Comparison of ENCODE assay signal across 18 mouse cellular contexts in genomic region chr1:85758969-85759293, GRCm38 (mm10). TPM values are rescaled to one million over a fixed set of nuclear protein-coding genes. Genes with fewer than 3 reads are reported as not detected.
DNase-seq lines count a peak whose midpoint lies in the region; ATAC-seq and TF ChIP-seq lines count a peak whose summit lies in the region.
"Had no signal": no experiment of that assay in that cellular context is flagged by ENCODE, and none has a peak within 500 bp of the region (broad histone marks: within the 10 kb centered on the region; RNA-seq: fewer than 3 reads in every experiment).

No protein-coding gene starts in this region.

- H3K27ac ChIP-seq in forebrain, embryonic 13.5 days, result no peak overlapping the region
- H3K27ac ChIP-seq in forebrain, embryonic 12.5 days, result no peak overlapping the region
- peak overlapping the region; percentile 20 to 31; a peak in 2 of 4 replicates for H3K27ac ChIP-seq in heart, embryonic 14.5 days (replicated peaks in 1 of 2; ENCODE audit: control insufficient read depth in 1 of 2, insufficient read depth in 1 of 2, low read depth in 2 of 2, low read length in 2 of 2)
- peak overlapping the region; percentile 36; the same call in 1 of the 2 replicates for H3K27ac ChIP-seq in kidney, postnatal 0 days
- peak overlapping the region; percentile 28; the same call in 1 of the 2 replicates for H3K27ac ChIP-seq in embryonic facial prominence, embryonic 14.5 days (replicated peaks; ENCODE audit: low read depth, low read length)
- H3K27ac ChIP-seq: hindbrain, embryonic 14.5 days had no signal

- WGBS in forebrain, embryonic 13.5 days, result 17% methylated on average over 1 of the region's 1 CpGs
- WGBS in forebrain, embryonic 12.5 days, result 13% methylated on average over 1 of the region's 1 CpGs
- WGBS in heart, embryonic 14.5 days, result 10% methylated on average over 1 of the region's 1 CpGs
- 0% methylated on average over 1 of the region's 1 CpGs for WGBS in kidney, postnatal 0 days
- WGBS in embryonic facial prominence, embryonic 14.5 days, result 0% methylated on average over 1 of the region's 1 CpGs

- no peak for TF ChIP-seq CTCF in kidney, postnatal 0 days (IDR thresholded peaks at IDR 0.05; ENCODE audit: low read depth)

- H3K27me3 ChIP-seq in forebrain, embryonic 13.5 days, result no peaks in the 10 kb centered on the region
- no peaks in the 10 kb centered on the region for H3K27me3 ChIP-seq in forebrain, embryonic 12.5 days
- H3K27me3 ChIP-seq in heart, embryonic 14.5 days (ENCODE audit: control insufficient read depth, insufficient read depth, low read length), result no peaks in the 10 kb centered on the region
- H3K27me3 ChIP-seq in kidney, postnatal 0 days (ENCODE audit: insufficient read depth, low read length), result no peaks in the 10 kb centered on the region
- H3K27me3 ChIP-seq in embryonic facial prominence, embryonic 14.5 days (replicated peaks; ENCODE audit: control insufficient read depth, insufficient read depth, low read length), result no peaks in the 10 kb centered on the region

- H3K9me3 ChIP-seq in forebrain, embryonic 13.5 days (replicated peaks), result no peaks in the 10 kb centered on the region
- H3K9me3 ChIP-seq in forebrain, embryonic 12.5 days, result no peaks in the 10 kb centered on the region
- no peaks in the 10 kb centered on the region for H3K9me3 ChIP-seq in heart, embryonic 14.5 days (ENCODE audit: control insufficient read depth, low read length)
- no peaks in the 10 kb centered on the region for H3K9me3 ChIP-seq in kidney, postnatal 0 days (replicated peaks; ENCODE audit: low read length)
- peaks cover 3% of the 10 kb centered on the region; the same call in 1 of the 2 replicates for H3K9me3 ChIP-seq in embryonic facial prominence, embryonic 14.5 days (ENCODE audit: control insufficient read depth, low read length)

- intact Hi-C loops in heart, postnatal 25 days (cut with DNase I), result no loop called here

- H3K9ac ChIP-seq in forebrain, embryonic 13.5 days, result no peak overlapping the region
- no peak overlapping the region for H3K9ac ChIP-seq in forebrain, embryonic 12.5 days
- no peak overlapping the region for H3K9ac ChIP-seq in heart, embryonic 14.5 days (ENCODE audit: low read length)
- H3K9ac ChIP-seq in kidney, postnatal 0 days (ENCODE audit: low read depth, low read length), result no peak overlapping the region
- no peak overlapping the region for H3K9ac ChIP-seq in embryonic facial prominence, embryonic 14.5 days (ENCODE audit: low read depth, low read length)
- H3K9ac ChIP-seq: forebrain, postnatal 0 days; hindbrain, embryonic 14.5 days had no signal

- 0 out of 2 replicates have a peak overlapping the region, but pooled peaks have one; percentile 24 for H3K4me2 ChIP-seq in forebrain, embryonic 13.5 days
- H3K4me2 ChIP-seq in forebrain, embryonic 12.5 days, result no peak overlapping the region
- peak overlapping the region; percentile 55 for H3K4me2 ChIP-seq in heart, embryonic 14.5 days (ENCODE audit: low read length)
- no peak overlapping the region for H3K4me2 ChIP-seq in kidney, postnatal 0 days (ENCODE audit: low read length)
- no peak overlapping the region for H3K4me2 ChIP-seq in embryonic facial prominence, embryonic 14.5 days (ENCODE audit: low read depth, low read length)
- H3K4me2 ChIP-seq: hindbrain, embryonic 14.5 days had no signal

- no peak for DNase-seq in heart, postnatal 25 days (ENCODE audit: low spot score)
- DNase-seq in kidney, postnatal 0 days (ENCODE audit: low spot score), result no peak
- DNase-seq in kidney, postnatal 14 days, result no peak
- no peak for DNase-seq in embryonic facial prominence, embryonic 14.5 days (ENCODE audit: low spot score)
- DNase-seq in cerebellum, adult 18-20 months, result no peak
- DNase-seq: adrenal gland, adult 8-10 months; B cell, adult 2 months; cerebellum, adult 9-11 months; forebrain, postnatal 0 days; kidney, postnatal 25 days; liver; lung, postnatal 14 days; thymus, postnatal 36 days had no signal

- H3K4me3 ChIP-seq in forebrain, embryonic 13.5 days, result no peak overlapping the region
- no peak overlapping the region for H3K4me3 ChIP-seq in forebrain, embryonic 12.5 days (replicated peaks)
- no peak overlapping the region for H3K4me3 ChIP-seq in heart, embryonic 14.5 days (ENCODE audit: control insufficient read depth in 1 of 2, insufficient read depth in 1 of 2, low read depth in 1 of 2, low read length in 2 of 2)
- H3K4me3 ChIP-seq in kidney, postnatal 0 days (replicated peaks; ENCODE audit: low read depth, low read length), result no peak overlapping the region
- H3K4me3 ChIP-seq in embryonic facial prominence, embryonic 14.5 days (ENCODE audit: low read depth, low read length), result no peak overlapping the region

- ATAC-seq in forebrain, embryonic 13.5 days, result no peak
- ATAC-seq in forebrain, embryonic 12.5 days (ENCODE audit: low FRiP score), result no peak
- ATAC-seq in heart, embryonic 14.5 days (ENCODE audit: insufficient number of reproducible peaks, insufficient read depth, low FRiP score, low read depth), result no peak
- no peak for ATAC-seq in kidney, postnatal 0 days (replicated peaks; ENCODE audit: low FRiP score, low read depth)
- ATAC-seq in embryonic facial prominence, embryonic 14.5 days (ENCODE audit: low read depth), result no peak; the same call in 1 of the 2 replicates
- ATAC-seq: forebrain, postnatal 0 days; midbrain, embryonic 16.5 days had no signal

- no peaks in the 10 kb centered on the region for H3K36me3 ChIP-seq in forebrain, embryonic 13.5 days (ENCODE audit: poor library complexity, severe bottlenecking)
- H3K36me3 ChIP-seq in forebrain, embryonic 12.5 days (replicated peaks), result no peaks in the 10 kb centered on the region
- no peaks in the 10 kb centered on the region for H3K36me3 ChIP-seq in heart, embryonic 14.5 days (ENCODE audit: control insufficient read depth, insufficient read depth, low read length)
- H3K36me3 ChIP-seq in kidney, postnatal 0 days (ENCODE audit: insufficient read depth, low read length), result no peaks in the 10 kb centered on the region
- H3K36me3 ChIP-seq in embryonic facial prominence, embryonic 14.5 days (ENCODE audit: control insufficient read depth, insufficient read depth, low read length), result no peaks in the 10 kb centered on the region

- H3K4me1 ChIP-seq in forebrain, embryonic 13.5 days, result peaks cover 8% of the 10 kb centered on the region
- peaks cover 7% of the 10 kb centered on the region for H3K4me1 ChIP-seq in forebrain, embryonic 12.5 days
- peaks cover 7 to 11% of the 10 kb centered on the region in 2 experiments for H3K4me1 ChIP-seq in heart, embryonic 14.5 days (ENCODE audit: control insufficient read depth in 2 of 2, insufficient read depth in 2 of 2, low read length in 2 of 2)
- H3K4me1 ChIP-seq in kidney, postnatal 0 days (replicated peaks; ENCODE audit: insufficient read depth, low read length), result no peaks in the 10 kb centered on the region
- H3K4me1 ChIP-seq in embryonic facial prominence, embryonic 14.5 days (ENCODE audit: control insufficient read depth, insufficient read depth, low read length), result peaks cover 6% of the 10 kb centered on the region; the same call in 1 of the 2 replicates

RNA-seq across cellular contexts. Expression of gene A630001G21Rik, which starts 19.5 kb away (rescaled TPM):
- polyA plus RNA-seq in forebrain, embryonic 13.5 days (2015; fragmentation: Nextera tagmentation; extraction: Ambion mirVana), result 0.52 and 0.62 TPM in 2 replicates
- polyA plus RNA-seq in forebrain, embryonic 12.5 days (2016; fragmentation: Nextera tagmentation; extraction: Ambion mirVana), result 0.53 and 1.6 TPM in 2 replicates
- polyA plus RNA-seq in heart, embryonic 14.5 days (2014; fragmentation: Nextera tagmentation; extraction: Ambion mirVana), result 1.2 and 1.4 TPM in 2 replicates
- total RNA-seq in heart, postnatal 25 days (2021), result under 1 TPM; 0.21 to 0.31 TPM
- polyA plus RNA-seq in kidney, postnatal 0 days (2015; fragmentation: Nextera tagmentation; extraction: Ambion mirVana), result 0.98 and 1.7 TPM in 2 replicates
- 1.7 and 2.5 TPM in 2 replicates for polyA plus RNA-seq in embryonic facial prominence, embryonic 14.5 days (2014; fragmentation: Nextera tagmentation; extraction: Ambion mirVana)

RNA-seq across cellular contexts. Expression of gene Cab39, which starts 34.3 kb away (rescaled TPM):
- polyA plus RNA-seq in forebrain, embryonic 13.5 days (2015; fragmentation: Nextera tagmentation; extraction: Ambion mirVana), result 44.9 and 46.2 TPM in 2 replicates
- polyA plus RNA-seq in forebrain, embryonic 12.5 days (2016; fragmentation: Nextera tagmentation; extraction: Ambion mirVana), result 68.3 and 69.7 TPM in 2 replicates
- 39.7 and 41.4 TPM in 2 replicates for polyA plus RNA-seq in heart, embryonic 14.5 days (2014; fragmentation: Nextera tagmentation; extraction: Ambion mirVana)
- 100 to 1,000 TPM; 107 to 112 TPM for total RNA-seq in heart, postnatal 25 days (2021)
- 31.3 and 34.6 TPM in 2 replicates for polyA plus RNA-seq in kidney, postnatal 0 days (2015; fragmentation: Nextera tagmentation; extraction: Ambion mirVana)
- polyA plus RNA-seq in embryonic facial prominence, embryonic 14.5 days (2014; fragmentation: Nextera tagmentation; extraction: Ambion mirVana), result 45.1 and 45.2 TPM in 2 replicates

Comparison
In these comparisons a context has a peak if more than half of its experiments do, and no peak if none do; other contexts are left out.
1. H3K4me2 ChIP-seq: peak in forebrain, embryonic 13.5 days (single experiment) and heart, embryonic 14.5 days (single experiment); none in forebrain, embryonic 12.5 days (single experiment), kidney, postnatal 0 days (single experiment) and embryonic facial prominence, embryonic 14.5 days (single experiment).
2. H3K27ac ChIP-seq: peak in heart, embryonic 14.5 days (2 of 2), kidney, postnatal 0 days (single experiment) and embryonic facial prominence, embryonic 14.5 days (single experiment); none in forebrain, embryonic 13.5 days (single experiment) and forebrain, embryonic 12.5 days (single experiment).